Mouse (Mus musculus): ENCODE results near the gene Psap.
"Not testable (repeated sequence)": the region's sequence is repeated elsewhere in the genome, so short reads cannot be mapped to it uniquely, and the experiment has no call there.

Psap gene

DNA sequence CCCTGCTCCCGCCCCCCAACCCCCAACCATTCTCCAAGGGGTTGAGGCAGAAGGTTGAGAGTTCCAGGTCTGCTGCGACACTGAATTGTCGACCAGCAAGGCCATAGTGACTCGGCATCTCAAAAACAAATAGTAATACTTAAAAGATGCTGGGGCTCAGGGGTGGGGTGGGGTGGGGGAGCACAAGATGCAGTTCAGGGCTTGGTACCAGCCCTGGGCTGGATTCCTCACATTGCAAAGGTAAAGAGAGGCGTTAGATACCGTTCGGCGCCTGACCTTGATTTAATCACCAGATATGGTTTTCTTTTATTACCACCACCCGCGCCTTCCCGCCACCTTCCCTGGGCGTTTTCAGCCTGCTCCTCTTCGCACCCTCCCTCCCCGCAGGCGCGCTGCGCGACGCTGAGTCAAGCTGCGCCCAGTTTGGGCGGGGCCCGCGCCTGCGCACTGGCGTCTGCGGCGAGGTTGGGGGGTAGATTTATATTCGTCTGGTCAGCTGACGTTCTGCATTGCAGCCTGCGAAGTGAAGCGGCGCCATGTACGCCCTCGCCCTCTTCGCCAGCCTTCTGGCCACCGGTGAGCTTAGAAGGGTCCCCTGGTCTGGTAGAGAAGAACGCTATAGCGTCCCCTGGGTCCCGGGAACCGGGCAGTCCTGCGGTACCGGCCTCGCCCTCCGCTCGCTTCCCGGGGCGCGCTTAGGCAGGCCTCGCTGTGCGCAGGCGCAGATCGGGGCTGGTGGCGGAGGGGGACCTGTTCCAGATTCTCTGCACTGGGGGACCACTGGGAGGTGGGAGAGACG, at the start of gene Psap:
Gene Psap (plus strand): TSS at position 421 of the 799 bp plus-strand sequence.
- DNase-seq (ENCODE audit: low read depth, low spot score): peak; percentile 92

DNA sequence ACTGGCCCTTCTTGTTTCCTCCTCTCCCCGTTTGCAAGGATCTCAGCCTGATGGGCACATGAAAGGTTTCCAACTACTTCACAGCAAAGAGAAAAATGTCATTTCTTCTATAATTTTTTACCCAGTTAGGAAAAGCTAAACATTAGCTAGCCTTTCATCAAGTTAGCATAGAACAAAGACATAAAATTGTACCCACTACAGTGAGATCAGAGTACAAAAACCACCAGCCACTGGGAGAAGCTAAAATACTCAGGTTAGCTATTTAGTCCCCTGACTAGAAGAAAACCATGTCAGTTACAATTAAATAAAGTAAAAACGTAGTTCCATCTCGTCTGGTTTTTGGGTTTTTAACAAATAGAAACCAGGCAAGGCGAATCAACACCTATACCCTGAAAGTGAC, 49.8 kb upstream of the Psap start:
- DNase-seq (ENCODE audit: low read depth, low spot score): no peak

DNA sequence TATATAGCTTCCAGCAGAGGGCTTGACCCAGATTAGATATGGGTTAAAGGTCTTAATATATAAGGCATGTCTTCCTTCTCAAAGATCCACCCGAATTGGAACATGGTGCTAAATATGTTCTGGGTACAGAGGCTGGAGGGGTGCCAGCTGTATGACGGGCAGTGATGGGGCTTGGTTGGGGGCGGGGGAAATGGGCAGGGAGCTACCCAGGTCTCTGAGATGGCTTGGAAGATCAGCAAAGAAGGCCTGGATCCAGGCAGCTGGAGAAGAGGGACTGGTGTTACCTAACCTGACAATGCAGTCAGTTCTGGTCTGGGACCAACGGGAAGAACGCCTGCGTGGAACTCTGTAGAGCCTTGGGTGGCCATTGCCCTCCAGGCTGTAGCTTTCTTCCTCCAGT, 48.3 kb upstream of the Psap start:
- DNase-seq (ENCODE audit: low read depth, low spot score): no peak

DNA sequence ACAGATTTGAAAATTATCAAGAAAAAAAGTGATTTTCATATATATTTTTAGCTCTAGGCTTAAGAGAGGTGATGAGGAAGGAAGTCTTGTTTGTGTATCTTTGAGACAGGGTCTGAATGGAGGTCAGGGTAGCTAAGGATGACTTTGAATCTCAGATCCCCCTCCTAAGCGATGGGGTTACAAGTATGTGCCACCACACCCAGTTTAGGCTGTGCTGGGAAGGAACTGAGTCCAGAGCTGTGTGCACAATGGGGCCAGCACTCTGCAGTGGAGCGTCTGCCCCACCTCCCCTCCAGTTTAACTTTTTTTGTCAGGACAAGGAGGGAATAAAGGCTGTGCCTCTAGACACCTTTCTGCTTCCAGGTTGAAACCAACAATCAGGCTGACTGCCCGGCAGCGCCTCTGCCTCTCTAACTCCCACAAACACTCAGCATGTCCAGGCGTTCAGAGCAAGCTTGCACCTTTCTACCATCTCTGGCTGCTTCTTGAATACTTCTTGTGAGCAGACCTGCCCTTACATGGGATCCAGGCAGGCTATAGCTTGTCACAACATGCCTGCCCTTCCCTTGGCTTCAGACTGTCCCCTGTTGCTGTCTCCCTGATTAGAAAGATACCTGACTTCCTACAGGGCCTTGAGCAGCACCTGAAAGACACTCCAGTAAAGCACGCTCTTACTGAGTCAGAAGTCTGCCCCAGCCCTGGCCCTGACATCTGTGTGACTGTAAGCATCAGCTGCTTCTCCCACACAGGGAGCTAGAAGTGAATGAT, 46.9 kb upstream of the Psap start:
- DNase-seq (ENCODE audit: low read depth, low spot score): no peak

DNA sequence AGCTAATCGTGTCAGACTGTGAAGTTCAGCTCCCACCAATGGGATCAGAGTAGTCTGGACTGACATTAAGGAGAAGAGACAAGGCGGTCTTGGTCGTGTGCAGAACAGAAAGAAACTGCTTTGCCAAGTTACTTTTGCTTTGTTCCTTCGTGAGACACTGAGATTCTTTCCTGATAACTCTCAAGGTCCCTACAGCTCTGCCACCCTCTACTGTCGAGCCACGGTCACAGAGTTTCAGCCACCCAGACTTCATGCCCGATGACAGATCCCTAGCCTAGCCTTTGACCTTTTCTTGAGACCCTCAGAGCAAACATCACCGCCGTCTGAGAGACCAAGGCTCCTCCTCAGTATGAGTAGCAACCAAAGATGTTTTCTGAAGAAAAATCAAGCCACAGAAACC, 43.4 kb upstream of the Psap start:
- no peak for DNase-seq (ENCODE audit: low read depth, low spot score)

DNA sequence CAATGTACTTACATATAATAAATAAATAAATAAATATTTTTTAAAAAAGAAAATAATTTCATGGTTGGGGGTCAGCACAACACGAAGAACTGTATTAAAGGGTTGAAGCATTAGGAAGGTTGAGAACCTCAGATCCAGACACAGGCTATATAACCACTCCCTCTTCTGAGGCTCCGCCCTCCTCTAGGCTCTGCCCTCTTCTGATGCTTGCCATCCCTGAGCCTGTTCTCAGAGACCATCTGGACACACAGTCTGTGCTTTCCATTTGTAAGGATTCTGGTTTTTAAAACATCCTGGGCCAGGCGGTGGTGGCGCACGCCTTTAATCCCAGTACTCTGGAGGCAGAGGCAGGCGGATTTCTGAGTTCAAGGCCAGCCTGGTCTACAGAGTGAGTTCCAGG, 41.6 kb upstream of the Psap start:
- not testable (repeated sequence) for DNase-seq (ENCODE audit: low read depth, low spot score)

DNA sequence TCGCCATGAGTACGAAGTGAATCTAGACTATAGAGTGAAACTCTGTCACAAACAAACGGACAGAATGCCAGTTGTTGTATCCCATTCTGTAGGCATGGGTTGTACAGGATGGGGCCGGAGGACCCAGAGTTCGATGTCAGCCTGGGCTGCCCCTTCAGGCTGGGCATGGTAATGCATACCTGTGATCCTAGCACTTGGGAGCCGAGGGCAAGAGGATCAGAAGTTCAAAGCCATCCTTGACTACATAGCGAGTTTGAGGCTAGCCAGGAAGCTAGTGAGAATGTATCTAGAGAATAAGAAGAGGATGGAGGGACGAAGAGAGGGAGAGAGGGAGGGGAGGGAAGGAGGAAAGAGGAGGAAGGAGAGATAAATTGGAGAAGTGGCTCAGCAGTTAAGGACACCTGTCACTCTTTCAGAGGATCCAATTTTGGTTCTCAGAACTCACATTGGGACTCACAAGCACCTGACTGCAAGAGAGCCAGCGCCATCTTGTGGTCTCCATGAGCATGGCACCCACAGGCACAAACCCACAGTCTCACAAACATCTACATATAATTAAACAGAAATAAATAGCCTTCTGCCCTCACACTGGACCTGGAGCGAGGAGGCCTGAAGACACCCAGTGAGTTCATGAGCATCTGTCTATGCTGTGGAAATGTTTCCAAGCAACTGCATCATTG, 39.8 kb upstream of the Psap start:
- peak; percentile 17 for DNase-seq (ENCODE audit: low read depth, low spot score)

DNA sequence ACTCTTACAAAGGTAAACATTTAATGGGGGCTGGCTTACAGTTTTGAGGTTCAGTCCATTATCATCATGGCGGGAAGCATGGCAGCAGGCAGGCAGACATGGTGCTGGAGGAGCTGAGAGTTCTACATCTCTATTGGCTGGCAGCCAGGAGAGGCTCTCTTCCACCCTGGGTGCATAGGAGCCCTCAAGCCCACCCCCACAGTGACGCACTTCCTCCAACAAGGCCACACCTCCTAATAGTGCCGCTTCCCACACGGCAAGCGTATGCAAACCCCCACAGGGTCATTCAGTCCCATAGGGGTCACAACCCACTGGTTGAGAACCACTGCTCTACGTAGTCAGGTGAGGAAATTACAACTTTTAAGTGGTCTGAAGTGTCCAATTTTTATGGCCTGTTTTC, 37.0 kb upstream of the Psap start:
- DNase-seq (ENCODE audit: low read depth, low spot score): no peak

DNA sequence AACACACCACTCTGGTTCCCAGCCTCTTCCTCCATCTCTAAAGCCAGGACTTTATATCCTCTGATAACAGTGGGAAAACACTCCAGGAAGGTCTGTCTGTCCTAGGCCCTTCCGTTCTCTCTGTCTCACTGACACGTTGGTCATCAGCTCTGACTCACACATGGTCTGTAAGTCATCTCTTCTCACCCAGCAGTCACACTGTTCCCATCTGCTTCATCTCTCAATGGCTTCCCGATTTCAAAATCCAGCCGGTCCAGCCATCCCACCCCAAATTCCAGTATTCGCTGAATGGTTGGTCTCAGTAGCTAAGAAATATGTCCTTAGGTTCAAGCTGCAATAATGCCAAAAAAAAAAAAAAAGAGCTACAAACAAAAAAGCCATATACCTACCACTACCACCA, 33.5 kb upstream of the Psap start:
- DNase-seq (ENCODE audit: low read depth, low spot score): no peak

DNA sequence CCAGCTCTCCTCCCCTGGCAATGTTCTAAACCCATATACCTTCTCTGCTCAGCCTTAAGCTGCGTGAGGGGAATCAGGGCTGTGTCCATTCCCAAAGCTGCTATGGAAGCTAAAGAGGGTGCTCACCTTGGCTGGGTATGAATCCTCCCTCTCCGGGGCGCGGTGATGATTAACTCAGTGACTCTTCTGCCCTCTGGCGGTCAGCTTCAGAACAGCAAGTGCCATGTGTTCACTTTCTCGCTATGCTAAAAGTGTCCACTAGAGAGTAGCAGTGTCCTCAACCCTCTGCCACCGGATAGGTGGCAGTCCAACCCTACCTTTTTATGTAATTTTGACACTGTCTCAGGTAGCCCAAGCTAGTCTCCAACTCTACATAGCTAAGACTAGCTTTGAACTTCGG, 32.4 kb upstream of the Psap start:
- DNase-seq (ENCODE audit: low read depth, low spot score): peak; percentile 73

DNA sequence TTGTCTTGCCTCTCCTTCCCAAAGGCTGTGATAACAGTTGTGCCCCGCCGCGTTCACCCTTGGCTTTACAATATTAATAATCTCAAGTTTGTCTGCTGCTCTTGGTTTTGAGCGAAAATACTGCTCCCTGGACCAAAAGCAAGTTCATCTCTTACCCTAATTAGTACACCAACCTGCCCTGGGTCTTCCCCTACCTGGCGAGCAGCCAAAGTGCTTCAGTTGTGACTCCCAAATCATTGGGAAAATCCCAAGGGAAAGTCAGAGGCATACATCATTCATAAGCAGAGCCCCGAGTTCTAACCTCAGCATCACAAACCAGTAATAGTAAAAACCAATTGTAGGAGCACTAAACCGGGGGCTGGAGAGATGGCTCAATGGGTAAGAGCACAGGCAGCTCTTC, 31.8 kb upstream of the Psap start:
- DNase-seq (ENCODE audit: low read depth, low spot score): no peak

DNA sequence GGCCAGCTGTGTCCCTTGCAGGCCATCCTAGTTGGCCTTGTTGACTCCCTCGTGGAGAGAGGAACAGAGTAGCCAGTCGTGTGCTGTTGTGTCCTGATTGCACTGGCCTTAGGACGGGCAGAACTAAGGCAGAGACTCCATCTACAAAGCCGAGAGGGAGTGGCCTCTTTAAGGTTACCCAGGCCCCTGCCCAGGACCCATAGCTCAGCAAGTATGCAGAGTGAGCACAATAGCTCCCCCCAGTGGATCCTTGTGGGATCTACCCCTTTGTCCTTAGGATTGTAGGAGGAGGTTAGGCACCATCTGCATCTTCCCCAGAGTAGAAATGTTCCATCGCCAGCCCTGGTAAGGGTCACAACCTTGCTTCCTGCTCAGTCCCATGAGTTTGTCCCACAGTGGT, 30.9 kb upstream of the Psap start:
- DNase-seq (ENCODE audit: low read depth, low spot score): peak; percentile 21

DNA sequence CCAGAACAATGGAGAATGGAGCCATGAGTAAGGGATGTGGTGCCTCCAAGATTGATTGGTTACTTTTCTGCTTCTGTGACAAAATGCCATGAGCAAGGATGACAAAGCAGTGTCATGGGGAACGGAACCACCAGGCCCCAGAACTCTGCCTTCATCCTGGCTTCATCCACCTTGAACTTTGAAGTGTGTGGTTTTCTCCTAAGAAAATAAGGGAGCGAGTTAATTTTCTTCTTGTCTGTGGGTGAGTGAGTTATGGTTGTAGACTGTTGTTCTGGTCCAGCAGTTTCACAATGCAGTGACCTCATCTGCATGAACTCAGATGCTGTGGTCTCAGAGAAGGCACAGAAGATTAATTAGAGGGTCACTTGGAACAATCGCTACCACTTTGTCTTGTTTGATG, 29.1 kb upstream of the Psap start:
- DNase-seq (ENCODE audit: low read depth, low spot score): not testable (repeated sequence)

DNA sequence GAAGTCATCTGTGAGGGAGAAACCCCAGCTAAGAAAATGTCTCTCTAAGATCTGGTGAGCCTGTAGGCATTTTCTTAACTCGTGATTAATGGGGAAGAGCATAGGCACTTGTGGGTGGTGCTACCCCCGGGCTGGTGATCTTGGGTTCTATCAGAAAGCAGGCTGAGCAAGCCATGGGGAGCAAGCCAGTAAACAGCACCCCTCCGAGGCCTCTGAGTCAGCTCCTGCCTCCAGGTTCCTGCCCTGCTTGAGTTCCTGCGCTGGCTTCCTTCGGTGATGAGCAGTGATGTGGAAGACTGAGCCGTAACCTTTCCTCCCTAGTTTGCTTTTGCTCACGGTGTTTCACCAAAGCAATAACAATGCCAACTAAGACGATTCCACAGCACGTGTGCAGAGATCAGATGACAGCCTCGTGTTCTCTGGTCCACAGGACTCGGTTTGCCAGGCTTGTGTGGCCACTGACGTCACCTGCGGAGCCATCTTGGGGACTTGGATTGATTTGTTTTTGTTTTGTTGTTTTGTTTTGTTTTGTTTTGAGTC, 26.9 kb upstream of the Psap start:
- no peak for DNase-seq (ENCODE audit: low read depth, low spot score)

DNA sequence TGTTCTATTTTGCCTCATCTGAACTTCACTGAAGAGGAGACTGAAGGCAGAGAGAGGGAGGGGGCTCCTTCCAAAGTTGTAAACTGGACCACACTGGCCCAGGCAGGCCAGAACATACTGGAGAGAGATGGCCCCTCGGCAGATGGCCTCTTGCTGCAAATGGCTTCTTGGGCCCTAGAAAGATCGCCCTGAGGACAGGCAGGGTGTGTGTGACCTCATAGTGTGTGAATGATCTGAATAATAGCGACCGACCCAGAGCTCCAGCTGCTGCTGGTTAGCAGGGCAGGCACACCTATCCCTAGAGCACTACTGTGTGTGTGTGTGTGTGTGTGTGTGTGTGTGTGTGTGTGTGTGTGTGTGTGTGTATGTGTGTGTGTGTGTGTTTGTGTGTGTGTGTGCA, 25.2 kb upstream of the Psap start:
- DNase-seq (ENCODE audit: low read depth, low spot score): no peak

DNA sequence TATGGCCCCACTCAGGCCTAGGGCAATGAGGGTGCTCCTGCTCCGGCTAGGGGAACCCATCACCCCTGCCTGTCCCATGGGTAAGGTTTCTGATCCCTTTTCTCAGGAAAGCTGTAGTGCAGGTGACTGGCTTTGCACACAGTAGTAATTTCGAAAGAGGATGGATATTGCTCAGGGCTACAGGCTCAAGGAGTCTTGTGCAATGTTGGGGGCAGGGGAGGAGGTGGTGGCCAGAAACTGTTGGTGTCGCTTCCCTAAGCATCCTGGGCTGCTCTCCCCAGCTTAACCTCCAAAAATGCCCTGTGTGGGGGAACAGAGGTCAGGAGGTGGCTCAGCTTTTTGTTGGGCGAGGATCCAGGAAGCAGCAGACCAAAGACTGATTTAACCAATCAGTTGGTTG, 24.8 kb upstream of the Psap start:
- no peak for DNase-seq (ENCODE audit: low read depth, low spot score)

DNA sequence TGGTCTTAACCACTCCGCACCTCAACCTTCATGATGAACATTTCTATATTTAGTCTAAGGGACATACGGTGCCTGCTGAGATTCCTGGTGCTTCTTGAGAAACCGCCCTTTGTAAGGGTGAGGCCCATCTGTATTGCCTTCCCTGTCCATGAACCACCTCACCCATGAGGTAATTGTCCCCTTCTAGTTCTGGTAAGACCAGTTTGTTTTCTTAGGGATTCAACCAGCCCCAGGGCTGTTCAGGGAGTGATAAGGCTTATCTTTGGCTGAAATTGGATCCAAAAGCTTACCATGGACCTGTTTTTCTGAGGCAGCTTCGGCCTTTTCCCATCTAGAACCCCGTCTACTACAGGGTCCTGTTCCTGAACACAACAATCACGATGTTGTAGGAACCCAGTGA, 21.3 kb upstream of the Psap start:
- no peak for DNase-seq (ENCODE audit: low read depth, low spot score)

DNA sequence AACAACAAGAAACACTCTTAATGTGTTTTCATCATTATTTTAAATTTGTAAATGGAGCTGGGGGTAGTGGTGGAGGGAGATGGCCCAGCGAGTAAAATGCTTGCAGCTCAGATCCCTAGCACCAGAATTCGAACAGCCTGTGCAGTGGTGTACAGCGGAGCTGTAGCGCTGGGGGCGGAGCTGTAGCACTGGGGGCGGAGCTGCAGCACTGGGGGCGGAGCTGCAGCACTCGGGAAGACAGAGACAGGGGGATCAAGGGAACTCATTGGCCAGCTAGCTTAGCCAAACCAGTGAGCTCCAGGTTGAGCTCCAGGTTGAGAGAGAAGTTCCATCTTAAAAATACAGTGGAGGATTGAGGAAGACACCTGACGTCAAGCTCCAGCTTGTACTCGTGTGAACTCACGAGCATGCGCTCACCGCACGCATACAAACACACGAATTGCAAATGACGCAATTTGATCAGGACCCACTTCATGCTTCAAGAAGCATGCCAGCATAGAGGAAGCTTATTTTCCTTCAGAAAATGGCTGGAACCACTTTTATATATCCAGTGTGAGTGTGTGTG, 20.1 kb upstream of the Psap start:
- no peak for DNase-seq (ENCODE audit: low read depth, low spot score)

DNA sequence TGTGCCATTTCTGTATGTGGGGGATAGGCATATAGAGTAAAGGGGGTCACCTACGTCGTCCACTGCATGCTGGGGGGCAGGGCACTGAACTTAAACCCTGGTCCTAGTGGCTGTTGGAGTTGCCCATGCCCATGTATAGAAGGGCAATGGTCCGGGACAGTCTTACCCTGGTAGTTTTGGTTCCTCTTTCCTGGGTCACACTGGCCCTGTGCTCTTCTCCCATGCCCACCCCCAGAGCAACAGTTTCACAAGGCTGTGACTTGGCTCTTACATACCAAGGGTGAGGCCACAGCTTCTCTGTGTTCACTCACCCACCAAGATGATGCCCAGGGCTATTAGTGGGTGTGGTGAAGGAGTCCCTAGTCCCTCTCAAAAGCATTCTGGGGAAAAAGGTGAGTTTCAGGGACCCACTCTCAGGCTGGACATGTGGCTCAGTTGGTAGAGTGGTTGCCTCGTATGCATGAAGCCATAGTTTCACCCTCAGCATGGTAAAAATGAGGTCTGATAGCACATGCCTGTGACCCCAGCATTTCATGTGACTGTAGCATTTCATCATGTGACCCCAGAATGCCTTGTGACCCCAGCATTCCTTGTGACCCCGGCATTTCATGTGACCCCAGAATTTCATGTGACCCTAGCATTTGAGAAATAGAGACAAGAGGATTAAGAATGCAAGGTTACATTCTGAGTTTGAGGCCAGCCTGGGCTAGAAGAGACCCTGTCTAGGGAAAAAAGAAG, 16.7 kb upstream of the Psap start:
- DNase-seq (ENCODE audit: low read depth, low spot score): no peak

DNA sequence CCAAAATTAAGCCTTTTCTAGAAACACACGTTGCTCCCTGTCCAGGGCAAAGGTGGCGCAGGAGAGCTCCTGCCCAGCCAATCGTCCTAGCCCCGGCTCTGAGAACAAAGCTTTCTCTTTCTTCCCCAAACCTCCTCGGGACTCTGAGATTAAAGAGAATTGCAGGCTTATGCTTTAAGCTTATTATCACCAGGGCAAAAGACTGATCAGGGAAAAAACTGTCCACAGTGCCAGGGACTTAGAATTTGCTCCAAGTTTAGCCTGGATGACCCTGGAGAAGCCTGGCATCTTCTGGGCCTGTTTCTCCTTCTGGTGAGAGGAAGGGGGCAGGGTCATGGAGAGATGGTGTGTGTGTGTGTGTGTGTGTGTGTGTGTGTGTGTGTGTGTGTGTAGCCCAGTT, 15.9 kb upstream of the Psap start:
- DNase-seq (ENCODE audit: low read depth, low spot score): no peak

DNA sequence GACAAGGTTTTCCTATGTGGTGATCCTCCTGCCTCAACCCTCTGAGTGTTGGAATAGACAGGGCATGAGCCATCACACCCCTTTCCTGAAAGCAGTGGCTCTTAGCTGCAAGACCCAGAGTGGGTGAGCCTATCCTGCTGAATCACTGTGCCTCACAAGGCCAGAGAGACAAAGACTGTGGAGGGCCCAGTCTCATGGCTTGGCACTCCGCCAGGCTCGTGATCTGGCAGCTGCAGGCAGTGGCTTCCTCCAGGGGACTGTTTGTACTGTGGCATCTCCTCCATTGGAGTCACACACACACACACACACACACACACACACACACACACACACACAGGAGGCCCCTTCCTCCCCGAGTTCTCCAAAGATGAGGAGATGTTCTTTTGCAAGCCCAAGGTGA, 15.0 kb upstream of the Psap start:
- DNase-seq (ENCODE audit: low read depth, low spot score): no peak
